Mouse (Mus musculus) CH12.LX (cell line): ENCODE data around the gene Dnajb1. TPM values are rescaled to one million over a fixed set of nuclear protein-coding genes. Genes with fewer than 3 reads are reported as not detected.
A peak's percentile ranks its signal among the peaks of the same experiment; 100 is the strongest.

Source experiments
- DNase-seq: peaks from one replicate; pipeline ENCODE4 v3.0.0-alpha.2; 2013; ENCODE audit errors: extremely low read depth
- H3K27ac ChIP-seq: 2 replicates; pipeline ENCODE4 v1.5.1; 2012; ENCODE audit warnings: low read depth, mild to moderate bottlenecking, control low read depth, moderate library complexity; ENCODE audit not compliant: insufficient read depth
- H3K27me3 ChIP-seq: replicated peaks from 2 replicates; pipeline ENCODE3; 2012; ENCODE audit warnings: inconsistent platforms
- H3K36me3 ChIP-seq, 2 experiments: replicated peaks in 1 of 2; 2 replicates each; pipeline versions ENCODE3 to v1.6.1; 2012; ENCODE audit warnings: inconsistent platforms in 1 of 2, low read length in 1 of 2, mild to moderate bottlenecking in 1 of 2, mixed read lengths in 1 of 2, moderate library complexity in 1 of 2; ENCODE audit not compliant: control insufficient read depth in 1 of 2, insufficient read depth in 1 of 2
- H3K4me1 ChIP-seq, 2 experiments: 2 replicates each; pipeline ENCODE4 v1.6.1; 2012; ENCODE audit warnings: inconsistent platforms in 1 of 2, moderate library complexity in 1 of 2; ENCODE audit not compliant: insufficient read depth in 2 of 2, control insufficient read depth in 1 of 2
- H3K4me2 ChIP-seq: 2 replicates; pipeline ENCODE4 v1.6.1; 2012; ENCODE audit warnings: low read depth, mild to moderate bottlenecking, control low read depth; ENCODE audit not compliant: poor library complexity, insufficient read depth, severe bottlenecking
- H3K4me3 ChIP-seq, 3 experiments: fragments of 150-350 bp in 1 of 3; sonication (generic) in 1 of 3; replicated peaks in 1 of 3; 2 replicates each; pipeline versions ENCODE3 to v1.5.1; 2011 to 2012; ENCODE audit warnings: low read depth in 2 of 3, low read length in 2 of 3, mild to moderate bottlenecking in 2 of 3, moderate library complexity in 2 of 3, control low read depth in 1 of 3, improper control_type of control experiment in 1 of 3, inconsistent platforms in 1 of 3, mixed read lengths in 1 of 3; ENCODE audit not compliant: poor library complexity in 1 of 3
- H3K79me2 ChIP-seq: replicated peaks from 2 replicates; pipeline ENCODE4 v1.6.1; 2012; ENCODE audit warnings: mild to moderate bottlenecking, moderate library complexity; ENCODE audit not compliant: control insufficient read depth, poor library complexity, insufficient read depth, severe bottlenecking; ENCODE audit errors: extremely low read depth
- H3K9ac ChIP-seq: 2 replicates; pipeline ENCODE4 v1.6.1; 2012; ENCODE audit warnings: low read depth, mild to moderate bottlenecking, control low read depth, moderate library complexity; ENCODE audit not compliant: insufficient read depth
- H3K9me3 ChIP-seq: replicated peaks from 2 replicates; pipeline ENCODE3; 2012; ENCODE audit warnings: low read length, inconsistent platforms, mixed read lengths
- E2F4 ChIP-seq: IDR thresholded peaks from 2 replicates; pipeline ENCODE4 v1.6.1; 2011; ENCODE audit warnings: low read depth, low read length, improper control_type of control experiment; ENCODE audit not compliant: insufficient replicate concordance
- EP300 ChIP-seq: IDR thresholded peaks from 2 replicates; pipeline ENCODE4 v1.6.1; 2011; ENCODE audit warnings: low read length, improper control_type of control experiment
- ETS1 ChIP-seq: conservative IDR thresholded peaks from 2 replicates; pipeline ENCODE4 v1.6.1; 2012; ENCODE audit warnings: low read depth, mild to moderate bottlenecking, inconsistent platforms, low read length, improper control_type of control experiment, moderate library complexity
- GABPA ChIP-seq: IDR thresholded peaks from 2 replicates; pipeline ENCODE4 v1.6.1; 2012; ENCODE audit warnings: low read depth, low read length, improper control_type of control experiment, inconsistent platforms; ENCODE audit not compliant: insufficient replicate concordance
- IRF4 ChIP-seq: IDR thresholded peaks from 2 replicates; pipeline ENCODE4 v1.6.1; 2014; ENCODE audit warnings: low read depth, mild to moderate bottlenecking, inconsistent platforms, low read length, improper control_type of control experiment
- JUND ChIP-seq: conservative IDR thresholded peaks from 2 replicates; pipeline ENCODE4 v1.6.1; 2011; ENCODE audit warnings: low read depth, low read length, improper control_type of control experiment
- KAT2A ChIP-seq: IDR thresholded peaks from 2 replicates; pipeline ENCODE4 v1.6.1; 2012; ENCODE audit warnings: low read length, improper control_type of control experiment, inconsistent platforms; ENCODE audit not compliant: insufficient replicate concordance
- MAFK ChIP-seq: IDR thresholded peaks from 2 replicates; pipeline ENCODE4 v1.6.1; 2011; ENCODE audit warnings: low read length, improper control_type of control experiment; ENCODE audit not compliant: insufficient replicate concordance
- MAX ChIP-seq: IDR thresholded peaks from 2 replicates; pipeline ENCODE4 v1.6.1; 2011; ENCODE audit warnings: low read length, improper control_type of control experiment
- MAZ ChIP-seq: IDR thresholded peaks from 2 replicates; pipeline ENCODE4 v1.6.1; 2012; ENCODE audit warnings: low read depth, mild to moderate bottlenecking, inconsistent platforms, low read length, improper control_type of control experiment, moderate library complexity
- MXI1 ChIP-seq: IDR thresholded peaks from 2 replicates; pipeline ENCODE4 v1.6.1; 2011; ENCODE audit warnings: mild to moderate bottlenecking, low read depth, low read length, improper control_type of control experiment
- POLR2AphosphoS2 ChIP-seq: IDR thresholded peaks from 2 replicates; pipeline ENCODE4 v1.6.1; 2011; ENCODE audit warnings: low read depth, low read length, improper control_type of control experiment
- RAD21 ChIP-seq: IDR thresholded peaks from 2 replicates; pipeline ENCODE4 v1.6.1; 2011; ENCODE audit warnings: low read depth, mild to moderate bottlenecking, low read length, improper control_type of control experiment, moderate library complexity
- RCOR1 ChIP-seq: conservative IDR thresholded peaks from 2 replicates; pipeline ENCODE4 v1.6.1; 2012; ENCODE audit warnings: low read depth, mild to moderate bottlenecking, inconsistent platforms, low read length, improper control_type of control experiment
- TCF12 ChIP-seq: IDR thresholded peaks from 2 replicates; pipeline ENCODE4 v1.6.1; 2014; ENCODE audit warnings: low read depth, mild to moderate bottlenecking, inconsistent platforms, low read length, improper control_type of control experiment
- USF1 ChIP-seq: IDR thresholded peaks from 2 replicates; pipeline ENCODE4 v1.6.1; 2014; ENCODE audit warnings: low read depth, mild to moderate bottlenecking, inconsistent platforms, low read length, improper control_type of control experiment
- ZKSCAN1 ChIP-seq: IDR thresholded peaks from 2 replicates; pipeline ENCODE4 v1.6.1; 2012; ENCODE audit warnings: low read depth, inconsistent platforms, low read length, improper control_type of control experiment, borderline replicate concordance
- ZMIZ1 ChIP-seq: IDR thresholded peaks from 2 replicates; pipeline ENCODE4 v1.6.1; 2012; ENCODE audit warnings: low read depth, mild to moderate bottlenecking, inconsistent platforms, low read length, improper control_type of control experiment
- ZNF384 ChIP-seq: IDR thresholded peaks from 2 replicates; pipeline ENCODE4 v1.6.1; 2012; ENCODE audit warnings: low read depth, low read length, improper control_type of control experiment, inconsistent platforms
- dilution Hi-C: fragments of 300-500 bp; cut with MboI; formaldehyde crosslinking; loops from 2 replicates; pipeline ENCODE4 v1.14.3; 2020; ENCODE audit warnings: low sequenced_read_pairs; ENCODE audit not compliant: extremely low pct_unique_long_range_greater_than_20kb, extremely low pct_ligation_motif_present
- in situ Hi-C: fragments of 300-500 bp; cut with MboI; formaldehyde crosslinking; loops from 3 replicates; pipeline ENCODE4 v1.14.3; 2019; ENCODE audit warnings: low sequenced_read_pairs, low pct_ligation_motif_present, low pct_unique_long_range_greater_than_20kb, mixed read lengths
- polyA plus RNA-seq: library from polyadenylated mRNA; unstranded; fragments of >175 nt; gene quantifications from 2 replicates; pipeline ENCODE4 v1.2.1, GENCODE M21; 2012; ENCODE audit warnings: low read depth; ENCODE audit not compliant: insufficient read length
- total RNA-seq, 2 experiments: library from RNA; depleted of rRNA; stranded (reverse); fragments of 300-350 nt in 1 of 2; fragments of >200 nt in 1 of 2; gene quantifications; 2 replicates each; pipeline ENCODE4 v1.2.3; 2012 to 2014

Dnajb1 gene
- total and polyA plus RNA-seq, 3 experiments, result 24.9 to 30.9 (median 30.7) TPM

- H3K79me2 ChIP-seq, result peaks cover 25% of the 10 kb centered on the region
- TF ChIP-seq ETS1 (no peak), MAFK (no peak), POLR2AphosphoS2 (no peak), GABPA (no peak), RAD21 (no peak), RCOR1 (no peak), USF1 (no peak), E2F4 (no peak), MAX (no peak), MAZ (no peak), EP300 (no peak), ZNF384 (no peak), ZMIZ1 (no peak), KAT2A (no peak), IRF4 (no peak), ZKSCAN1 (no peak), JUND (no peak), MXI1 (no peak)
- TF ChIP-seq, all 38 proteins: peak for 0
- Histone ChIP-seq H3K36me3 (peaks cover 27 to 46% of the 10 kb centered on the region in 2 experiments), H3K9me3 (no peaks in the 10 kb centered on the region), H3K27ac (no peak overlapping the region), H3K4me1 (peaks cover 15 to 51% of the 10 kb centered on the region in 2 experiments), H3K27me3 (no peaks in the 10 kb centered on the region), H3K4me2 (peak overlapping the region; percentile 89; the same call in 1 of the 2 replicates), H3K9ac (no peak overlapping the region), H3K4me3 (no peak overlapping the region)
- dilution Hi-C loops, result no loop called here
- in situ Hi-C loops, result no loop called here
- no peak for DNase-seq
Measured at GRCm38 (mm10) chr8:83568128-83568527, 39.9 kb upstream of the Dnajb1 start.

DNA sequence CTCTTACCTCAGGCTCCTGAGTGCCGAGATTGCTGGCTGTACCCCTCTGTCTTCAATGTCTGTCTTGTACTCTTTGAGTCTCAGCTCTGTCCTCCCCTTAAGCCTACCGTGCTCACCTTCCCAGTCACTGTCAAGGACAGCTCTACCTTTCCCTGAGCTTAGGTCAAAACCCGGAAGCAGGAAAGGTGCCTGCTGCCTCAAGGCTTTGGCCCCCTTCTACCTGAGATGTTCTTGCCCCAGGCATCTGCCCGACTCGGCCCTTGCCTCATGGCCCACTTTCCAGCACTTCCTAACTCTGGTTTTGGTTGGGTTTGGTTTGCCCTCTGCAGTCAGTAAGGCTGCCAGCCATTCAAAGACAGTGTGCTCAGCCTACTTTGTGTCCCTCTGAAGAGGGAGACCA lies 39.2 kb upstream of the Dnajb1 start:
- DNase-seq, result no peak
- Histone ChIP-seq H3K9me3 (no peaks in the 10 kb centered on the region), H3K4me1 (peaks cover 17 to 55% of the 10 kb centered on the region in 2 experiments), H3K9ac (no peak overlapping the region), H3K79me2 (peaks cover 25% of the 10 kb centered on the region), H3K27ac (no peak overlapping the region), H3K4me2 (no peak overlapping the region), H3K36me3 (peaks cover 27 to 46% of the 10 kb centered on the region in 2 experiments), H3K27me3 (no peaks in the 10 kb centered on the region), H3K4me3 (no peak overlapping the region)
- dilution Hi-C loops, result no loop called here
- in situ Hi-C loops, result no loop called here
- no peak for TF ChIP-seq TCF12
